Mouse (Mus musculus): Measurements from ENCODE around the gene Pde4d.

The Pde4d gene

DNA sequence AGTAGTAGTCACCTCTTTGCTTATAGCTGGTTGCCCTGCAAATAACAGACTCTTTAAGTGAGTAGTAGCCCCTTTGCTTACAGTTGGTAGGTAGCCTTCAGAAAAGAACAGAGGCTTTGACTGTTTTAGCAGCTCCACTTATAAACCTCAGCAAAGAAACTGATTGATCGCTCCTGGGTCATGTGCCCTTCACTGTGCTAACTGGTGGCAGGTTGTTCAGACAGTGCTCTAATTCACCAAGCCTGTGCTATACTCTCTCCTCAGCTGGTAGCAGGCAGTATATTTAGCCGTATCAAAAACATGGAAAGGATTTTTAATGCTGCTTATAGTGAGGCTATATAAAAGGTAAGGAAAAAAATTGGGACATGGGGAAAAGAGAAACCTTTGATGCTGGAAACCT, 370.7 kb downstream of the Pde4d start:
- no peak for DNase-seq (ENCODE audit: low read depth, low spot score)

- DNase-seq (ENCODE audit: low read depth, low spot score): no peak
Measured at GRCm38 (mm10) chr13:108821270-108821669, 371.5 kb downstream of the Pde4d start.

- no peak for DNase-seq (ENCODE audit: low read depth, low spot score)
Measured at GRCm38 (mm10) chr13:108824638-108825310, 375.0 kb downstream of the Pde4d start.

DNA sequence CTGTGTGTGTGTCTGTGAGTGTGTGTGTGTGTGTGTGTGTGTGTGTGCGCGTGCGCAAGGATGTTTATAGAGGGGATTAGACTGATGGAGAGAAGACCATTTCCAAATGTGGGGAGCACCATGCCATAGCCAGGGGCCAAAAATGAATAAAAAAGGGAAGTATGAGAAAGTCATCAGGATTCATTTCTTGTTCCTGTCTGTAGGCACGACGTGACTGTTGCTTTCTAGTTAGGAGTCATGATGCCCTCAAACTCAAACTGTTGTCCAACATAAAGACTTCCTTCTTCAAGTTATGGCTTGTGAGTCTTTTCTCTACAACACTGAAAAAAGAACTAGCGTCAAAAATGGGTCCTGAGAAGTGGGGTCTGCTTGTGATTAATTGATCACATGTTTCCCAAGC, 375.8 kb downstream of the Pde4d start:
- no peak for DNase-seq (ENCODE audit: low read depth, low spot score)

- no peak for DNase-seq (ENCODE audit: low read depth, low spot score)
Measured at GRCm38 (mm10) chr13:108834197-108834596, 384.4 kb downstream of the Pde4d start.

DNA sequence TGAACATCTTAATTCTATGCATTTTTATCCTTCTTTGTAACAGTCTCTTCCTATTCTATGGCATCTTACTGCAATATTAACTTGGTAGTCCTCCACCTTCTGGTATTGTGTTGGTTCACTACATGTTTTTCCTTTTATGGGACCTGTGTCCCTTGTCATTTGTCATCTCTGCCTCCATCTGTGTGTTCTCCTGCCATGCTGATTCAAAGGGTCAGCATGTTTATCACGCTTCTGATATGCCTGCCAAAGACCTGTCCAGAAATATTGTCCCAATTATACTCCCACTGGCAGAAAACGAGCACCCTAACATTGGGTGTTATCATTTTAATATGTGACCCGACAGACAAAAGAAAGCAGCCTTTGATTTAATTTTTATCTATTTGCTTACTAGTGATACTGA, 386.6 kb downstream of the Pde4d start:
- DNase-seq (ENCODE audit: low read depth, low spot score): no peak

GRCm38 (mm10) chr13:108839142-108839541, 389.4 kb downstream of the Pde4d start:
- DNase-seq (ENCODE audit: low read depth, low spot score): no peak

DNA sequence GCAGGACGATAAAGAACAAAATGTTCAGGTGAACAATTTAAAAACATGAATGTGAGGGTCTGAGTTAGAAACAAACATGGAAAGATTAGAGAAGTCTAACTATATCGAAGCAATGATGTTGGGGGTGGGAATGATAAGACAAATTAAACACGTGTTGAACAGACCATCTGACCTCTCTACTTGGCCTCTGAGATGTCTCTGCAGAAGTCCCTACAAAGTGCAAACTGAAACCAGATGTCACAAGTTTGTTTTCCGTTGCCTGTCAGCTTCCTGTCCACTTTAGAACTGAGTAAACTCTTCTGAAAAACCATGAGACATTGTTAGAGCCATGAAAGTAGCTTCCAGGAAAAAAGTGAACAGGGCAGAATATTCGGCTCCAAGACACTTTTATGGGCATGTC, 404.3 kb downstream of the Pde4d start:
- DNase-seq (ENCODE audit: low read depth, low spot score): no peak

DNA sequence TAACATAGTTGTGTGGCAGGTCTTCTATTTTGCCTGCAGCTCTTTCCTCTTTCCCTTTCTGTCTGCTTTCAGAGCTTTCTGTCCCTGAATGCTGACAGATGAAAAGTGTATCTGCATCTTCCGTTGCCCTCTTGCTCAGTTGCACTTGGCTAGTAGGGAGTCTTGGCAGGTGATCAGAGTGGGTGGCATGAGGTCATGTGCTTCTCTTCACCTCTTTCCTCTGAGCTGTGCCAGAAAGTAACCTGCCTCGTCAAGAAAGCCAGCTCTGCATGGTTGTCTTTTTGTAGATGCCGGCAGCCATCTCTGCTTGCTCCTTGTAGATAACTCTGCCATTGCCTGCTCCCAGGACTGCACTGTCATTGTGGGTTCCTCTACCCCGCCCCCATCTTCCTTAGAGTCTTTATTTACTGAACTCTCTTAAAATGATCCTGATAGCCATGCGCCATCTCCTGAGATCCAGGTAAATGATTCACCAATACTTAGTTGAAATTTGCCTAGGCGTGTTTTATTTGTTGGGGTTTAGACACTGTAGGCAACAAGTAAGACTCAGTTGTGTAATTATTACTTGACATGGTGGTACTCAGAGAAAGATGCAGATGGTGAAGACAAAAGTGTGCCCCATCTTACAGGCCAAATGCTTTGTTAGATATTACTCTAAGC, 407.2 kb downstream of the Pde4d start:
- DNase-seq (ENCODE audit: low read depth, low spot score): no peak

DNA sequence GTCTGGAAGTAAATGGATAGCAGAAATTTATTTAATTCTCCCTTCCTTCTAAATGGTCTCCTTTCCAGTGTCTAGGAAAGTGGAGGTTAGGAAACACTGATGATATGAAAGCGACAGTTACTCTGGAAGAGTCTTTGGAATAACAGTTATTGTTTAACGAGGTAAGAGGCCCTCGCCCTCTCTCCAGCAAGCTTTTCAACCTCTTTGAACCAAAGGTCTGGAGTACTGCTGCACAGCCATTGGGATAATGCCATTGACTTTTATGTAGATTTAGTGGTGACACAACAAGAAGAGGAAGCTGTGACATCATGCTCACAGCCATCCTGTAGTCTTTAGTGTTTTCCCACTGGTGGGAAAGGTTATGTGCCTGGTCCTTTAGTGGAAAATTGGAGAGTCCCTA, 409.6 kb downstream of the Pde4d start:
- no peak for DNase-seq (ENCODE audit: low read depth, low spot score)

DNA sequence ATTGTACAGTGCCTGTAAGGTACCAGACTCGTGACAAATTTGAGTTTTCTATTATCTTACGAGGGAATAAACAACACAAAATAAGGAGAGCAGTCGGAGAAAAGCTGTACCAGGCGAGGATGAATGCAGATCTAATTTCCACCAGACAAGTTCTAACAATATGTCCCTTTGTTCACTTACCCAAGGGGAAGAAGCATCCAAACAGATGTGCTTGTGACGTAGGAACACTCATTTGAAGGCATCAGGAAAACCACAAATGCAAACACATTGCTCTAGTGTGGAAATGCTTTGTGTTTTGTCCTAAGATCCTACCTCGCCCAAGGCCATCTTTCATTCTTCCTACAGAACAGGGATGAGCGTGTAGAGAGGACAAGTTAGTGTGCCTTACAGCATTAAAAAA, 411.0 kb downstream of the Pde4d start:
- no peak for DNase-seq (ENCODE audit: low read depth, low spot score)

DNA sequence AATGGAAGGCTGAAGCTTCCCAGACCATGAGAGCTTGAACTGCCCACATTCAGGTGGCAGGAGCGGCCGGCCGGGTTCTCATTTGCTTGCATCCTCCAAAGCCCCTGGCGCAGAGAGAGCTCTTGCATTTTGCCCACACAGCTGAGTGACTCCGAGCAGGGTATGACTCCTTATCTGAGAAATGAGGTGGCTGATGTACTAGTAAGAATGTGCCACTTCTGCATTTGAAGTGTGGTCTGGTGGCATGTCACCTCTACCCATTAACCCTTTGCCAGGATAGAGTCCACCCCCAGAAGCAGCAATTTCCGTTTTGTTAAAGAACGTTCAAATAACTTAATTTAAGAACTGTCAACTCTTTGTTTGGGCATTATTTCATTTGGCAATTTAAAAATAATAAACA, 412.0 kb downstream of the Pde4d start:
- no peak for DNase-seq (ENCODE audit: low read depth, low spot score)

DNA sequence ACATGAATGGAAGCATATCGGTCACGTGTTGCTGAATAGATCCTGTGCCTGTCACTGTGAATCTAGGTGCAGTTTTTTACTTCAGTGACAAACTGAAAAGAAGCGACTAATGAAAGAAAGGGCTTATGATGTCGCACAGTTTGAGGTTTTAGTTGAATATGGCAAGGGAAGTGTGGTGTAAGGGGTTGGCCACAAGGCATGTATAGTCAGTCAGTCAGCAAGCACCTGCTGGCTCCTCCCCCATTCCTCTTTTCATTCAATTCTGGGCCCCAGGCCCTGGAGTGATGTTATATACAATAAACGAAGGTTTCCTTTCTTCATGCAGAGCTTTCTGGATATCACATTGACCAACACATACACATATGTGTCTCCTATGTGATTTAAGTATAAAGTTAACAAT, 412.4 kb downstream of the Pde4d start:
- no peak for DNase-seq (ENCODE audit: low read depth, low spot score)

- no peak for DNase-seq (ENCODE audit: low read depth, low spot score)
Measured at GRCm38 (mm10) chr13:108900160-108900559, 450.4 kb downstream of the Pde4d start.

GRCm38 (mm10) chr13:108905121-108905520, 455.4 kb downstream of the Pde4d start:
- no peak for DNase-seq (ENCODE audit: low read depth, low spot score)

- DNase-seq (ENCODE audit: low read depth, low spot score): no peak
Measured at GRCm38 (mm10) chr13:108909193-108909592, 459.4 kb downstream of the Pde4d start.

GRCm38 (mm10) chr13:108914626-108915025, 464.9 kb downstream of the Pde4d start:
- no peak for DNase-seq (ENCODE audit: low read depth, low spot score)

DNA sequence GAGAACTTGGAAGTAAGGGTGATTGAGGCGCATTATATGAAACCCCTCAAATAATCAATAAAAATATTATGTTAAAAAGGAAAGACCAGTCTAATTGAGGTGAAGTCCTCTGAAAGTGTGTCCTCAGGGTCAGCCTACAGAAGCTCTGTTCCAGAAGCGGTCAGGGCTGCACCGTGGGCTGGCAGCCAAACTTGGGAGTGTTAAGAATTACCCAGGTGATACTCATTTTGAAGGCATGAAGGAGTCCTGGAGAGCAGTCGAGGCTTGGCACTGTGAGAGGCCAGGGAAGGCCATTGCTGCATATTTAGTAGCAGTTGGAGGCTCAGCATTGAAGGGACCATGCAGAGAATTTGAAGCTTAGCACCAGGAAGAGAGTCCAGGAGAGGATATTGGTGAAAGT, 471.4 kb downstream of the Pde4d start:
- DNase-seq (ENCODE audit: low read depth, low spot score): no peak

DNA sequence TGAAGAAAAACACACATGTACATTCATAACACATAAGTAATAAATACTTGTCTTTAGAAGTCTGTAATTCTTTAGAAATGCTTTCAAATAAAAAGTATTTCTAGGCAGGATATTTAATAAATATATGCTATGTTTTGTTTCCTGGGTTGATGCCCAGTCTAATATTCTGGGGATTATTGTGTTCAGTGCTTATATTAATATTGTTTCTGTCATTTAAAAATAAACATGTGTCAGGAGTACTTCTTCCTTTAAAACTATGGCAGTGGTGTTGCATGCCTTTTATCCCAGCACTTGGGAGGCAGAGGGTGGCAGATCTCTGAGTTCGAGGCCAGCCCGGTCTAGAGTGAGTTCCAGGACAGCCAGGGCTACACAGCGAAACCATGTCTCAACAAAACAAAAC, 485.1 kb downstream of the Pde4d start:
- DNase-seq (ENCODE audit: low read depth, low spot score): no peak

DNA sequence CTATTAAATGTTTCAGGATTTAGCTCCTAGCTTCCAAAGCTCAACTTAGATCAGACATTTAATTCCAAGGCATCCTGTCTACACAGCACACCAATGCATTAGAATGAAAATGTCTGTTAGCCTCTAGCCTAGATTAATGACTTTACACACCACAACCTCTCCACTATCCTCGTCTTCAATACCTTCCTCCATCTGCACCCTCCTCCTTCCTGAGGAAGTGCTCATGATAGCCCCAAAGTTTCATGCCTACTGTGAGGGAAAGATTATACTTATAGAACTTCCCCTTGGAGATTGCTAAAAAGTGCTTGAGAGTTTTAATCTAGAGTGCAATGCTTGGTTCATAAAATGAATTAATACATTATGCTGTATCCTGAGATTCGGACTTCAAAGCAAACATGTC, 487.5 kb downstream of the Pde4d start:
- DNase-seq (ENCODE audit: low read depth, low spot score): no peak

- no peak for DNase-seq (ENCODE audit: low read depth, low spot score)
Measured at GRCm38 (mm10) chr13:108952911-108953310, 503.2 kb downstream of the Pde4d start.

DNA sequence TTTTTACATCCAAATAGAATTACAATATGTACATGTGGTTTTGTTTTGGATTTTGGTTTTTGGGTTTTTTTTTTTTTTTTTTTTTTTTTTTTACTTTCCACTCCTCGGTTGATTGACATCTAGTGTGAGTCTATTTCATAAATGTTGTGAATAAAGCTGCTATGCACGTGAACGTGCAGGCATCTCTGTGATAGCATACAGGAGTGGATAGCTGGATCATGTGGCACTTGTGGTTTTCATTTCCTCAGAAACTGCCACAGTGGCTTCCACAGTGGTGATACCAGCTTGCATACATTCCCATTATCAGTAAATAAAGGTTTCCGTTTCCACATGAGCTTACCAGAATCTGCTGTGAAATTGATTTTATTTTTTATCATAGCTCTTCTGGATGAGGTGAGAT, 506.3 kb downstream of the Pde4d start:
- DNase-seq (ENCODE audit: low read depth, low spot score): no peak

- DNase-seq (ENCODE audit: low read depth, low spot score): no peak
Measured at GRCm38 (mm10) chr13:108964056-108964455, 514.3 kb downstream of the Pde4d start.

DNA sequence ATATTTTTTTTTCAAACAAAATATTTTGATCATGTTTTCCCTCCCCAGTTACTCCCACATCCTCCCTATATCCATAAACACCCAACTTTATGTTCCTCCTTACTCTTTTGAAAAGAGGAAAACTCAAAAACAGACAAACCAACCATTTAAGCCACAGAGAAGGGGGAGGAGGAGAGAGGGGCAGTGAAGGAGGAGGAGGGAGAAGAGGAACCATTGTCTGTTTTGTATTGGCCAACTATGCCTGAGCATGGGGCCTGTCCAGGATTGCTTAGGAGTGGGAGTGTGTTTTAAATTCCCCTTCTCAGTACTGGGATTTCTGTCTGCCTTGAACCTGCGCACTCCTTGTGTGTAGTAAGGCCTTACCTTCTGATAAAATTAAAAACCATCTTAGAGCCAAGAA, 531.4 kb downstream of the Pde4d start:
- DNase-seq (ENCODE audit: low read depth, low spot score): no peak

Data from ZHBTc4 (cell line).